Mouse (Mus musculus) cortical plate, adult 2 months (tissue): ENCODE results near the gene Zw10.

Experiments used
- CTCF ChIP-seq: fragments of 200-500 bp; IDR thresholded peaks from 2 replicates; pipeline ENCODE4 v1.5.1; 2011; ENCODE audit warnings: mild to moderate bottlenecking, control low read depth, low read length; ENCODE audit not compliant: insufficient read depth; ENCODE audit errors: extremely low read depth
- POLR2A ChIP-seq: fragments of 200-500 bp; IDR thresholded peaks from 2 replicates; pipeline ENCODE4 v1.6.1; 2011; ENCODE audit warnings: mild to moderate bottlenecking, low read length, control low read depth; ENCODE audit not compliant: insufficient read depth; ENCODE audit errors: extremely low read depth

DNA sequence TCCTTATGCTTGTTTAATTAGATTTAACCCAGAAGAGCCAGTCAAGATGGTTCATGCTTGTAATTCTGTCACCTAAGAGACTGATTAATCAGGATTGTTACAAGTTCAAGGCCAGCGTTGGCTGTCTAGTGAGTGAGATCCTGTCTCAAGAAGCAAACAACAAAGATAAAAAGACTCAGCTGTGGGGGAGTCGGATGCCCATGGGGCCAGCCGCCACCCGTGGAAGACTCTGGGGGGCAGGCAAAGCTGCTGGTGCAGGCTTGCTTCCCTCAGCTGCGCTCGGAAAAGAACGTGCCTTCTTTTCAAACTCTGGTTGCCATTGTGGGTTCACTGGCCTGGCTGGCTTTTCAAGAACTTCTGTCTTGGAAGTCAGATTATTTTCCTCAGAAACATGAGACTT lies 39.6 kb upstream of the Zw10 start:
- no peak for TF ChIP-seq POLR2A
- TF ChIP-seq CTCF = no peak
